Mouse (Mus musculus) stomach, embryonic 14.5 days (tissue): ENCODE measurements around the gene St3gal2. TPM values are rescaled to one million over a fixed set of nuclear protein-coding genes. Genes with fewer than 3 reads are reported as not detected.
"Not testable (repeated sequence)": the region's sequence is repeated elsewhere in the genome, so short reads cannot be mapped to it uniquely, and the experiment has no call there.

Experiments
- ATAC-seq: fragments of 200-750 bp; cut with Nextera tagmentation; 2 replicates; pipeline ENCODE4 v1.8.0; 2017; ENCODE audit warnings: low read depth, moderate TSS enrichment; ENCODE audit not compliant: insufficient number of reproducible peaks, insufficient read depth, low FRiP score
- H3K27ac ChIP-seq: fragments of 300-500 bp; sonication (generic); 2 replicates; pipeline ENCODE4 v1.5.1; 2014; ENCODE audit warnings: mild to moderate bottlenecking, low read length, moderate library complexity, mixed read lengths
- H3K27me3 ChIP-seq: fragments of 300-500 bp; sonication (generic); 2 replicates; pipeline ENCODE4 v1.6.1; 2014; ENCODE audit warnings: low read length, control low read depth, mixed read lengths; ENCODE audit not compliant: control insufficient read depth, insufficient read depth
- H3K36me3 ChIP-seq: fragments of 300-500 bp; sonication (generic); 2 replicates; pipeline ENCODE4 v1.6.1; 2014; ENCODE audit warnings: mild to moderate bottlenecking, control low read depth, low read length, moderate library complexity, mixed read lengths; ENCODE audit not compliant: control insufficient read depth, insufficient read depth
- H3K4me1 ChIP-seq: fragments of 300-500 bp; sonication (generic); 2 replicates; pipeline ENCODE4 v1.6.1; 2014; ENCODE audit warnings: low read length, control low read depth, mixed read lengths; ENCODE audit not compliant: control insufficient read depth, insufficient read depth
- H3K4me2 ChIP-seq: fragments of 300-500 bp; sonication (generic); replicated peaks from 2 replicates; pipeline ENCODE4 v1.6.1; 2014; ENCODE audit warnings: low read depth, low read length, control low read depth
- H3K4me3 ChIP-seq: fragments of 300-500 bp; sonication (generic); 2 replicates; pipeline ENCODE4 v1.5.1; 2014; ENCODE audit warnings: low read depth, low read length, control low read depth
- H3K9ac ChIP-seq: fragments of 300-500 bp; sonication (generic); replicated peaks from 2 replicates; pipeline ENCODE4 v1.6.1; 2014; ENCODE audit warnings: low read depth, mild to moderate bottlenecking, control low read depth, low read length, moderate library complexity, mixed read lengths
- H3K9me3 ChIP-seq: fragments of 300-500 bp; sonication (generic); 2 replicates; pipeline ENCODE4 v1.6.1; 2016; ENCODE audit warnings: low read depth, low read length, control low read depth; ENCODE audit not compliant: control insufficient read depth
- WGBS: fragments of 180-500 bp; shearing (Covaris S2); extraction: QIAGEN DNeasy Blood & Tissue Kit; methylation state at CpG from one replicate; pipeline ENCODE4 v1.1.7; 2014; 5-methylcytosine and 5-hydroxymethylcytosine counted together
- polyA plus RNA-seq: library from polyadenylated mRNA; unstranded; fragments of >200 nt; fragmentation: Nextera tagmentation; extraction: Ambion mirVana; gene quantifications from 2 replicates; pipeline ENCODE4 v1.2.1, GENCODE M21; 2014

The St3gal2 gene
- polyA plus RNA-seq, 1 experiment from 2014 or later, result 11.0 TPM

DNA sequence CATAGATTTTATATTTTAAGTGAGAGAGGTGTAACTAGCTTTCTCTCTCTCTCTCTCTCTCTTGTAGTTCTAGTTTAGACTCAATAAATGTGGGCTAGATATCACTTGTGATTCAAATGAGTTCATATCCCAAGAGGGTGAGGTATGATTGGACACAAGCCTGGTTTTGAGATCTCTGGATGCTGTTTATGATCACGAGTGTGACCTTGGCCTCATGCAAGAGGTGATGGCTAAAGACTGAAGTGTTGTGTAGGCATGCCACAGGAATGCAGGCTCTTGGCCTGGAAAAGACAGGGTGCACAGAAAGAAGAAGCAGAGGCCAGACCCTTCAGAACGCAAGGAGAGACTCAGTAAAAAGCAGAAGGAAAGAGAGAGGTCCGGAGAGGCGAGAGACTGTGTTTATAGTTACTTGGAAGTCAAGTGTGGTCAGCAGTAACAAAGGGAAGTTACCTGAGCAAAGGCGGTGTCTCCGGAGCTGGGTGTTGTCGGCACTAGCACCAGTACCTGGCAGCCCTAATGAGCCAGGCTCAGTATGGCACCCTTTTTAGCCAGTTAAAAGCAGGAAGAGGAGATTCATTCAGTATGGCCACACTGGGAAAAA is 24.7 kb downstream of the St3gal2 start:
- Histone ChIP-seq H3K27ac (no peak overlapping the region), H3K27me3 (no peaks in the 10 kb centered on the region), H3K4me2 (no peak overlapping the region), H3K4me1 (no peaks in the 10 kb centered on the region), H3K9ac (no peak overlapping the region), H3K36me3 (peaks cover 2% of the 10 kb centered on the region; the same call in 1 of the 2 replicates), H3K4me3 (no peak overlapping the region), H3K9me3 (no peaks in the 10 kb centered on the region)
- ATAC-seq, result no peak
- WGBS, result 84% methylated on average over 7 of the region's 7 CpGs

DNA sequence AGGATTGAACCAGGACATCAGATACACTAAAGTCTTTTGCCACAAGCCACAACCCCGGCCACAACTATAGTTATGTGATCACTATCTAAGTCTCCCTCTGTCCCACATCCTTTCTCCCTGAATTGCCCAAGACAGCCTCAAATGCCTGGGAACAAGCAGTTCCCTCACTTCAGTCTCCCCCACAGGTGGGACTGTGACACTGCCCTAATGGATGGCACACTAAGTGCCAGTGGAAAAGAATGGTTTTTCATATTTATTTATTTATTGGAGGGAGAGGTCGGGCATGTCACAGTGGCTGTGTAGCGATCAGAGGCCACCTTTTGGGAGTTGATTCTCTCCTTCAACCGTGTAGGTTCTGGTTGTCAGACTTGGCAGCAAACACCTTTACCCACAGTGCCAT is 26.0 kb downstream of the St3gal2 start:
- no peaks in the 10 kb centered on the region for H3K27me3 ChIP-seq
- WGBS, result 64% methylated on average over 4 of the region's 4 CpGs
- no peaks in the 10 kb centered on the region; the same call in 1 of the 2 replicates for H3K36me3 ChIP-seq
- H3K9me3 ChIP-seq, result no peaks in the 10 kb centered on the region
- no peaks in the 10 kb centered on the region for H3K4me1 ChIP-seq
- no peak overlapping the region for H3K27ac ChIP-seq
- H3K9ac ChIP-seq, result no peak overlapping the region
- H3K4me2 ChIP-seq, result no peak overlapping the region
- no peak overlapping the region for H3K4me3 ChIP-seq
- ATAC-seq, result no peak

DNA sequence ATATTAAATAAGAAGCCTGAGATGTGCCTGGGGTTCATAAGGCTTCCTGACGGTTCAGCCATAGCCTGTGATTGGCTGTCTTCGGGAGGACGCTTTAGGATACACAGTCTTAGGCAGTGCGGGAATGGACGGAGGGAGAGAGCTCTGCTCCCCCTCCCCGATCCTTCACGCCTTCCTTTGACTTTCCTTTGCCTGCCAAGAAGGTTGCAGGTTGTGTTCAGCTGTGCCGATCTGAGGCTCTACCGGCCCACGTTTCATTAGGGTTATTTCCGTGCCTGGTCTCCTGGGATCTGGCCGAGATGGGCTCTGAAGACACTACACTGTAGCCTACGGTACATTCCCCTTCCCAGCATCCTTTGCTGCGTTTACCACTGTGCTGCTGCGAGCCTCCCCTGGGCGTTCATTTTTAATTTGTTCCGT is 30.4 kb downstream of the St3gal2 start:
- Histone ChIP-seq H3K9me3 (no peaks in the 10 kb centered on the region), H3K4me2 (no peak overlapping the region), H3K9ac (no peak overlapping the region), H3K36me3 (no peaks in the 10 kb centered on the region; the same call in 1 of the 2 replicates), H3K4me3 (no peak overlapping the region), H3K27ac (no peak overlapping the region), H3K4me1 (no peaks in the 10 kb centered on the region), H3K27me3 (no peaks in the 10 kb centered on the region)
- no peak for ATAC-seq
- WGBS, result 84% methylated on average over 17 of the region's 17 CpGs

DNA sequence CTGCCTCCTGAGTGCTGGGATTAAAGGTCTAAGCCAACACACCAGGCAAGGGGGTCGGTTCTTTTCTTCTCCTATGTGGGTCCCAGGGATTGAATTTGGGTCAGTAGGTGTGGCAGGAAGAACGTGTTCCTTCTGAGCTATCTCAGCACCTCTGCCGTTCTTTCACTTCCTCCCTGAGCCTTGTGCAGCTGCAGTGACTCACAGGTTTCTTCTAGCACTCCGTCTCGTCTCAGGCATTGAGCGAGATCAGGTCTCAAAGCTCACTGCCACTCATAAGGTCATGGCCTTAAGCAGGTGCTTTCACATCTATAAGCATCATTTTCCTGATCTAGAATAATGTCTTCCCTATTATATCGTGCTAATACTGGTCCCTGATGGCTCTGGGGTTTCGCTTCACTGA is 35.1 kb downstream of the St3gal2 start:
- Histone ChIP-seq H3K4me1 (no peaks in the 10 kb centered on the region), H3K4me3 (no peak overlapping the region), H3K9ac (no peak overlapping the region), H3K4me2 (no peak overlapping the region), H3K9me3 (no peaks in the 10 kb centered on the region), H3K27ac (no peak overlapping the region), H3K36me3 (peaks cover 8% of the 10 kb centered on the region), H3K27me3 (no peaks in the 10 kb centered on the region)
- ATAC-seq, result no peak
- 65% methylated on average over 8 of the region's 8 CpGs for WGBS

DNA sequence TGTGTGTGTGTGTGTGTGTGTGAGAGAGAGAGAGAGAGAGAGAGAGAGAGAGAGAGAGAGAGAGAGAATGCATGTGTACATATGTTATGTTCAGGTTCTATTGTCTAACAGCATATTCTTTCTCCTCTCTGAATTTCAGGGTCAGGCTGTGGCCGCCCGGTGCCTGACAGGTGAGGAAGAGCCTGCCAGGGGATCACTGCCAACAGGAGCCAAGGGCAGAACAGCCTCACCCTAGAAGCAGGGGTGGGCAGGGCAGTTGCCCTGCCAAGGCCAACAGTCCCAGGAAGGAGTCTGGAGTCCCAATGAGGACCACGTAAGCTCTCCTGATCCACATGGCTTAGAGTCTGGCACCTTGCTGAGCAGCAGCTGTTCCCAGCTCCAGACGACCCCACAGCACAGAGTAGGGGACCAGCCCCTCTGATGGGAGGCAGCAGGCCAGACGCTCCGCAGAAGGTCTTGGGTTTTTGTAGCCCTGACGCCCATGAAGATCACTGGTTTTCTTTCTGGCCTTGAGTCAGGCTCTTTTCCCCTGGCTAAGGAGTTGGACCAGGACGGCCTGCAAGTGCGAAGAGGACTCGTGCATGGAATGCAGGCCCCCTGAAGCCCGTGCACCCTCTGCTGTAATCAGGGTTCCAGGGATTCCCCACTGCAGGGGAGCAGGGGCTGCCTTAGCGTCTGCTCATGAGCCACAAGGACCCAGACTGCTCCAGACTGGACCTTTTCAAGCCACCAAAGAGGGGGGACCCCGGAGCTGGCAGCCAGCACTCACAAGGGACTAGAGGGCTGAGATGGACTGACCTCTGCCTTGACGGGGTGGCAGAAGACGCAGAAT is 37.1 kb downstream of the St3gal2 start:
- Histone ChIP-seq H3K4me3 (no peak overlapping the region), H3K36me3 (peaks cover 14% of the 10 kb centered on the region; the same call in 1 of the 2 replicates), H3K4me1 (no peaks in the 10 kb centered on the region), H3K27ac (no peak overlapping the region), H3K9ac (no peak overlapping the region), H3K27me3 (no peaks in the 10 kb centered on the region), H3K4me2 (no peak overlapping the region), H3K9me3 (no peaks in the 10 kb centered on the region)
- 86% methylated on average over 15 of the region's 15 CpGs for WGBS
- ATAC-seq, result no peak

DNA sequence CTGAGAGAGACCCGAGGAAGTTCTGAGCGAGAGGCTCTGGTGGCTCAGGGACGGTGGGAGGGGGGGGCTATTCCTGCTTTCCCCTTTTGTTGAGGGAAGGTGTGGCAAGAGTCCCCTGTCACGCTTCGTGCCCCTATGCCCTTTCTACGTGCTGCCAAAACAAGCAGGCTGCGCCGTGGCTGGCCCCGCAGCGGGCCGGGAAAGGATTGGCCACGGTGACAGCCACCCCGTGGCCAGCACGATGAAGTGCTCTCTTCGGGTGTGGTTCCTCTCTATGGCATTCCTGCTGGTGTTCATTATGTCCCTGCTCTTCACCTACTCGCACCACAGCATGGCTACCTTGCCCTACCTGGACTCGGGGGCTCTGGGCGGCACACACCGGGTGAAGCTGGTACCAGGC is 37.7 kb downstream of the St3gal2 start:
- Histone ChIP-seq H3K4me3 (no peak overlapping the region), H3K4me2 (no peak overlapping the region), H3K36me3 (peaks cover 19% of the 10 kb centered on the region; the same call in 1 of the 2 replicates), H3K9ac (no peak overlapping the region), H3K9me3 (no peaks in the 10 kb centered on the region), H3K27ac (no peak overlapping the region), H3K4me1 (no peaks in the 10 kb centered on the region), H3K27me3 (no peaks in the 10 kb centered on the region)
- 91% methylated on average over 19 of the region's 19 CpGs for WGBS
- ATAC-seq, result no peak

DNA sequence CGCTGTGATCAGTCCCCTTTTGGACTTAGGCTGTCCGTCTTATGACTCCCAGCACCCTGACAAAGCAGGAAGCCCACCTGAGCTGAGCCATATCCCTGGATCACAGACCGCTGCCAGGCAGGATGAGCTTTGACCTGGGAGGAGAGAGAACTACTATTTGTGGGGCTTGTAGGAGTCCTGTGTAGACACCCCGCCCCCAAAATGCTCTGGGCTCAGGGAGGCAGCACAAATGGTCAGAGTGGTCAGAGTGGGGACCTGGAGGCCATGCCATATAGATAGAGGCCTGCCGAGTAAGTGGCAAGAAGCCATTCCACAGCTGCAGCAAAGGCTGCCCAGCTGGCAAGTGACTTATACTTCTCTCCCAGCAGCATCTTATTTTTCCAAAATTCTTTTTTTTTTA is 38.4 kb downstream of the St3gal2 start:
- Histone ChIP-seq H3K9ac (no peak overlapping the region), H3K4me1 (no peaks in the 10 kb centered on the region), H3K27me3 (no peaks in the 10 kb centered on the region), H3K4me3 (no peak overlapping the region), H3K36me3 (peaks cover 25% of the 10 kb centered on the region; the same call in 1 of the 2 replicates), H3K4me2 (no peak overlapping the region), H3K9me3 (no peaks in the 10 kb centered on the region), H3K27ac (no peak overlapping the region)
- no peak for ATAC-seq
- WGBS, result 95% methylated on average over 5 of the region's 5 CpGs

DNA sequence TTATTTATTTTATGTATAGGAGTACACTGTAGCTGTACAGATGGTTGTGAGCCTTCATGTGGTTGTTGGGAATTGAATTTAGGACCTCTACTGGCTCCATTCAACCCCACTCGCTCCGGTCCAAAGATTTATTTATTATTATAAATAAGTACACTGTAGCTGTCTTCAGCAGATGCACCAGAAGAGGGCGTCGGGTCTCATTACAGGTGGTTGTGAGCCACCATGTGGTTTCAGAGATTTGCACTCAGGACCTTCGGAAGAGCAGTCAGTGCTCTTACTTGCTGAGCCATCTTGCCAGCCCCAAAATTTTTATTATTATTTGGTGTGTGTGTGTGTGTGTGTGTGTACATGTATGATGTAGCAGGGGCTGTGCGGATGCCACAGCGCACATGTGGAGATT is 38.8 kb downstream of the St3gal2 start:
- WGBS, result 93% methylated on average over 7 of the region's 7 CpGs

More for the DNA sequence above, 38.8 kb downstream of the St3gal2 start:
- H3K36me3 ChIP-seq, result peaks cover 25% of the 10 kb centered on the region; the same call in 1 of the 2 replicates
- not testable (repeated sequence) for H3K4me1 ChIP-seq, H3K4me3 ChIP-seq, H3K9ac ChIP-seq, ATAC-seq, H3K27ac ChIP-seq, H3K9me3 ChIP-seq, H3K4me2 ChIP-seq, H3K27me3 ChIP-seq
